Mouse (Mus musculus): ENCODE results near the gene Sowahd. TPM values are rescaled to one million over a fixed set of nuclear protein-coding genes. Genes with fewer than 3 reads are reported as not detected.

The Sowahd gene
- polyA plus RNA-seq, 2 experiments: 0.02 TPM; not detected in 1

DNA sequence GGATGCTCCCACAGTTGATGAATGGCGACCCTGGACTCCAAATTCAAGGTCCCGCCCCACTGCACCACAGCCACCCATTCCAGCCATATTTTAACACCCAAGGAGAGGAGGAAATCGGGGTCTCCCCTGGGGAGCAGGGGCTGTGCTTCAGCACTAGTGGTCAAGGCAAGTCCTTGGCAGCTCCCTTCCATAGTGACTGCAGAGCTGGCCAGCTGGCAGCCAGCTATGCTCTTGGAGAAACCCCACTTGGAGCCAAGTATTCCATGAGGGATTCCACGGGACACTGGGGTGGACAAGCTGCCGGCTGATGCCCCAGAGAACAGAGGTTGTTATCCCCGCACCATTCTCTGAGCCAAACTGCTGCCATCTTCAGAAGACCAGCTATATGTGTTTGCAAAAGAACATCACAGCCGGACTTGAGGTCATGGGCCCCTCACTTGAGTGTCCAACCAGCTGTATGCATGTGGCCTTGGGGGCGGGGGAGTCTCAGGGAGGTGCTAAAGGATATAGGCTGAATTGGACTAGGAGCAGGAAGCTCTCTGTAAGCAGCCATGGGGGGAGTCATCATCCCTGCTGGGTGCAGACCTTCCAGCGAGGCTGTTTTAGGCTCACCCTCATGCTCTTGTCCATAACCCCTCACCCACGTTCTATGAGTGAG, 24.9 kb upstream of the Sowahd start:
- Histone ChIP-seq H3K4me3 (ENCODE audit: insufficient read depth in 1 of 2, low read depth in 2 of 2, low read length in 2 of 2) (no peak overlapping the region), H3K9me3 (ENCODE audit: control insufficient read depth, low read length) (no peaks in the 10 kb centered on the region), H3K9ac (replicated peaks) (no peak overlapping the region), H3K4me2 (ENCODE audit: low read depth) (no peak overlapping the region), H3K27ac (no peak overlapping the region), H3K36me3 (replicated peaks; ENCODE audit: control insufficient read depth, insufficient read depth, low read depth) (no peaks in the 10 kb centered on the region), H3K27me3 (ENCODE audit: control insufficient read depth, insufficient read depth, low read length) (no peaks in the 10 kb centered on the region), H3K4me1 (replicated peaks; ENCODE audit: control insufficient read depth in 2 of 2, insufficient read depth in 2 of 2, low read length in 1 of 2) (no peaks in the 10 kb centered on the region)
- WGBS (ENCODE audit: insufficient replicate concordance): 61% methylated on average over 10 of the region's 10 CpGs
- ATAC-seq (ENCODE audit: insufficient read depth): no peak
- TF ChIP-seq CTCF (IDR thresholded peaks at IDR 0.05; ENCODE audit: low read depth): no peak
- DNase-seq (ENCODE audit: low read depth in 3 of 3, low spot score in 3 of 3): no peak

DNA sequence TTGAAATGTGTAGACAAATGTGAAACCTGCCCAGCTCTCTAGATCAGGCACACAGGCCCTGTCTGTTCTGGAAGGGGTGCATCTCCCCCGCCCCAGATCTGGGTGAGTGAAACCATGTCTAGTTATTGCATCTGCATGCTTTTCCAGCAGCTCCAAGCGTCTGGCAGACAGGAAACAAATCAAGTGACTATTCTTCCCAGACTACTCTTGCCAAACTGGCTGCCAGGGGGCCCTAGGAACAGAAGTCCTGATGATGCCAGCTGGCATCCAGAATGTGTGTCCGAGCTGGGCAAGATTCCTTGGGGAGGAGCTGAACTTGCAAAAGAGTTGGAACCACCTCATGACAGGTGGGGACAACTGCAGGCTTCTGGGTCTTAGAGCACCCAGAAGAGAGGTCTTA, 20.3 kb upstream of the Sowahd start:
- Histone ChIP-seq H3K36me3 (replicated peaks; ENCODE audit: control insufficient read depth, insufficient read depth, low read depth) (no peaks in the 10 kb centered on the region), H3K27ac (no peak overlapping the region), H3K9me3 (ENCODE audit: control insufficient read depth, low read length) (no peaks in the 10 kb centered on the region), H3K4me3 (ENCODE audit: insufficient read depth in 1 of 2, low read depth in 2 of 2, low read length in 2 of 2) (no peak overlapping the region), H3K4me1 (replicated peaks; ENCODE audit: control insufficient read depth in 2 of 2, insufficient read depth in 2 of 2, low read length in 1 of 2) (no peaks in the 10 kb centered on the region), H3K4me2 (ENCODE audit: low read depth) (no peak overlapping the region), H3K9ac (replicated peaks) (no peak overlapping the region), H3K27me3 (ENCODE audit: control insufficient read depth, insufficient read depth, low read length) (no peaks in the 10 kb centered on the region)
- no peak for TF ChIP-seq EP300 (IDR thresholded peaks at IDR 0.05; ENCODE audit: low read depth)
- TF ChIP-seq CTCF (IDR thresholded peaks at IDR 0.05; ENCODE audit: low read depth): no peak
- DNase-seq (ENCODE audit: low read depth in 3 of 3, low spot score in 3 of 3) (no peak), ATAC-seq (ENCODE audit: insufficient read depth) (no peak)
- 41% methylated on average over 3 of the region's 3 CpGs for WGBS (ENCODE audit: insufficient replicate concordance)

DNA sequence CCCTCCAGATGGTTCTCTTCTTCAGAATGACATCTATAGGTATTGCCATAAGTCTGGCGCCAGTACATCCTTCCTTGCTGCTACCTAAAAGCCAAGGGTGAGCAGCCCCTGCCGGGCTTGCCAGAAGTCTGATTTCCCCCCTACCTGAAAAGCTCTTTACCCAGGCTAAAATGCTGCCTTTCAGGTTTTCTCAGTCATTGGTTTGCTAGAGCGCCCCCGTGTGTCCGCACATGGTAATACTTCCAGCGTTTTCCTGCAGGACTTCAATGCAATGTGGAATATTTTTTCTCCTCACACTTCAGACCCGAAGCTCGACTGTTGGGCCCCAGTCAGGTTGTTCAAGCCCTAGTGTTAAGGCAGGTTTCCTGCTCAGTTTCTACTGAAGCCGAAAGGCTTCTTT, 5.9 kb upstream of the Sowahd start:
- Histone ChIP-seq H3K9me3 (ENCODE audit: control insufficient read depth, low read length) (no peaks in the 10 kb centered on the region), H3K4me3 (ENCODE audit: insufficient read depth in 1 of 2, low read depth in 2 of 2, low read length in 2 of 2) (no peak overlapping the region), H3K36me3 (replicated peaks; ENCODE audit: control insufficient read depth, insufficient read depth, low read depth) (no peaks in the 10 kb centered on the region), H3K4me2 (ENCODE audit: low read depth) (no peak overlapping the region), H3K9ac (replicated peaks) (no peak overlapping the region), H3K27me3 (ENCODE audit: control insufficient read depth, insufficient read depth, low read length) (peaks cover 6% of the 10 kb centered on the region), H3K27ac (no peak overlapping the region), H3K4me1 (replicated peaks; ENCODE audit: control insufficient read depth in 2 of 2, insufficient read depth in 2 of 2, low read length in 1 of 2) (no peaks in the 10 kb centered on the region)
- TF ChIP-seq CTCF (IDR thresholded peaks at IDR 0.05; ENCODE audit: low read depth): peak; percentile 69
- no peak for TF ChIP-seq EP300 (IDR thresholded peaks at IDR 0.05; ENCODE audit: low read depth)
- WGBS (ENCODE audit: insufficient replicate concordance): 7% methylated on average over 9 of the region's 9 CpGs
- no peak for ATAC-seq (ENCODE audit: insufficient read depth)
- no peak for DNase-seq (ENCODE audit: low read depth in 3 of 3, low spot score in 3 of 3)

DNA sequence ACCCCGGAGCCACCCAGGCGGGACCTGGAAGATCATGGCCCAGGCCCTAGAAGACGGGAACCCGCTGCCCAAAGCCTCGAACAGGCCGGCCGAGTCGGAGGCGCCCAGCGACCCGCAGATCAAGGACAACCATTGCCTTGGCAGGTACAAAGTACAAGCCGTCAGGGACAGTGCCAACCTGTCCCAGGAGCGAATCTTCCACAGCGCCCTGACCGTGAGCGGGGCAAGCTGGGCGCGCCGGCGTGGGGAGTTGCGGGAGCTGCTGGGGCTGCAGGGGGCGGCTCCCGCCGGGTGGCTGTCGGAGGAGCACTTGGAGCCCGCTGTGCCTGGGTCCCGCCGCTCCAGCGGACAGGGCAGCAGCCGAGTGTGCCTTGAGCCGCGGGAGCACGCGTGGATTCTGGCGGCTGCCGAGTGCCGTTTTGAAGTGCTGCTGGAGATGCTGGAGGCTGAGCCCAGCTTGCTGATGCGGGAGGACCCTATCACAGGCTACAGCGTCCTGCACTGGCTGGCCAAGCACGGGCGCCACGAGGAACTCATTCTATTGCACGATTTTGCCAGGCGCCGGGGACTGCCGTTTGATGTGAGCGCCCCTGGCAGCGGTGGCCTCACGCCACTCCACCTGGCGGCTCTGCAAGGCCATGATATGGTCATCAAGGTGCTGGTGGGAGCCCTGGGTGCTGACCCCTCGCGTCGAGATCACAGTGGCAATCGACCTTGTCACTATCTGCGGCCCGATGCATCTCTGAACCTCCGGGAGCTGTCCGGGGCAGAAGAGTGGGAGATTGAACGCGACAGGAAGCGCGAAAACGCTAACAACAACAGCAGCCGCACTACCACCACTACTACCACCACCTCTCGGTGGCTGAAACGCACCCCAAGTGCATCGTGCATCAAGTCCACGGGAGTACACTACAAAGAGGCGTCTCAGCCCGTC, 512 bp downstream of the Sowahd start:
- peaks cover 37% of the 10 kb centered on the region for H3K27me3 ChIP-seq (ENCODE audit: control insufficient read depth, insufficient read depth, low read length)

DNA sequence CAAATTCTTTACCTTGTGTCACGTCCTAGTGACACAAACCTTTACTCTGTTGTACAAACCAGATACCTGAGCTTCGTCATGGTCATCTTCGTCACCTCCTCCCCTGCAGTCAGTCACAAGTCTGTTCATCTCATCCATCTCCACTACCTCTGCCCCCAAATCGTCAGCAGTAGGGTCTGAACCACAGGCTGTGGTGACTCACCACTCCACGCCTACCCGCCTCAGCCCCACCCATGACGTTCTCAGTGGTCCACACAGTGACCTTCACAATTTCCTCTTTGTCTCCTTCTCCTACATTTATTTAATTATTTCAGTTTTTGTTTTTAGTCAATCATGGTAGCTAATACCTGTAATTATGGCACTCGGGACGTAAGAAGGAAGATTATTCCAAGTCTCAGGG, 15.3 kb downstream of the Sowahd start:
- no peak for ATAC-seq (ENCODE audit: insufficient read depth)
- no peaks in the 10 kb centered on the region for H3K4me1 ChIP-seq (replicated peaks; ENCODE audit: control insufficient read depth in 2 of 2, insufficient read depth in 2 of 2, low read length in 1 of 2)
- no peak overlapping the region for H3K4me3 ChIP-seq (ENCODE audit: insufficient read depth in 1 of 2, low read depth in 2 of 2, low read length in 2 of 2)
- 53% methylated on average over 9 of the region's 9 CpGs for WGBS (ENCODE audit: insufficient replicate concordance)
- H3K27me3 ChIP-seq (ENCODE audit: control insufficient read depth, insufficient read depth, low read length): no peaks in the 10 kb centered on the region
- H3K9ac ChIP-seq (replicated peaks): no peak overlapping the region
- no peaks in the 10 kb centered on the region for H3K9me3 ChIP-seq (ENCODE audit: control insufficient read depth, low read length)
- DNase-seq (ENCODE audit: low read depth in 3 of 3, low spot score in 3 of 3): no peak
- TF ChIP-seq CTCF (IDR thresholded peaks at IDR 0.05; ENCODE audit: low read depth) (no peak), EP300 (IDR thresholded peaks at IDR 0.05; ENCODE audit: low read depth) (no peak)
- H3K36me3 ChIP-seq (replicated peaks; ENCODE audit: control insufficient read depth, insufficient read depth, low read depth): no peaks in the 10 kb centered on the region
- H3K27ac ChIP-seq: no peak overlapping the region
- no peak overlapping the region for H3K4me2 ChIP-seq (ENCODE audit: low read depth)

More for the DNA sequence above, 512 bp downstream of the Sowahd start:
- 13% methylated on average over 68 of the region's 70 CpGs for WGBS (ENCODE audit: insufficient replicate concordance)
- H3K4me1 ChIP-seq (replicated peaks; ENCODE audit: control insufficient read depth in 2 of 2, insufficient read depth in 2 of 2, low read length in 1 of 2): no peaks in the 10 kb centered on the region
- peak overlapping the region; percentile 27 for H3K4me2 ChIP-seq (ENCODE audit: low read depth)
- TF ChIP-seq EP300 (IDR thresholded peaks at IDR 0.05; ENCODE audit: low read depth) (no peak), CTCF (IDR thresholded peaks at IDR 0.05; ENCODE audit: low read depth) (no peak)
- DNase-seq (ENCODE audit: low read depth in 3 of 3, low spot score in 3 of 3): no peak
- no peaks in the 10 kb centered on the region for H3K36me3 ChIP-seq (replicated peaks; ENCODE audit: control insufficient read depth, insufficient read depth, low read depth)
- H3K9ac ChIP-seq (replicated peaks): no peak overlapping the region
- ATAC-seq (ENCODE audit: insufficient read depth): no peak
- peak overlapping the region in 1 of 2 experiments; percentile 8; a peak in 1 of 4 replicates for H3K4me3 ChIP-seq (ENCODE audit: insufficient read depth in 1 of 2, low read depth in 2 of 2, low read length in 2 of 2)
- no peaks in the 10 kb centered on the region for H3K9me3 ChIP-seq (ENCODE audit: control insufficient read depth, low read length)
- no peak overlapping the region for H3K27ac ChIP-seq
